Mouse (Mus musculus): ENCODE results near the gene B3gat1. TPM values are rescaled to one million over a fixed set of nuclear protein-coding genes. Genes with fewer than 3 reads are reported as not detected.

B3gat1 gene
- total RNA-seq (2015): not detected in 2 replicates
- total RNA-seq (2017): not detected in 2 replicates

DNA sequence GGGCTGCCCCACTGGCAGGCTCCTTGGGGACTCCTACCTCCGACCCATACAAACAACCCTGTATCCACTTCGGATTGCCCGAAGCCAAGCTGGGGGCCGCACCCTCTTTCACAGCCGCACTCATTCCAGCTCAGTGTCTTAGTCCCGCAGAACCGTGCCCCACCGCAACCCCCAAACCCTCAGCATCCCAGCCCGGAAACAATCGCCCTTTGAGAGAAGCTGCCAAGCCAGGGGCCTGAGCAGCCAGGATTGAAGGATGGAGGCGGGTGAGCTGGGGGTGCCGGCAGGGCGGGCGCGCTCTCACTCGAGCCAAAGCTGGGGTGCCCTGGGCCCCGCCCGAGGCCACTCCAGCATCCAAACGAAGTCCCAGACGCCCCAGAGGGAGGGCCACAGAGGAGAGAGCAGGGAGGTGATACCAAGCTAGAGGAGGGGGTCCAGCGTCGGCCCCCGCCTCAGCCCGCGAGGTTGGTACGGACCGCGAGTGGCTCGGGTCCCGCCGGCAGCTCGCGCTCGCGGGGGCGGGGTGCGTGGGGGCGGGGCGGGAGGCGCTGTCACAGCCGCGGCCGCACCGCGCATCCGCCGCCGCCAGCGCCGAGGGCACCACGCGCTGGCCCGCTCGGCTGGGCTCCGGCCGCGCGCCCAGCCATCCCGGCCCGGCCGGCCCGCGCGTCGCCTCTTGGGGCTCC lies at the start of gene B3gat1:
Gene B3gat1 (plus strand): TSS at position 523 of the 686 bp plus-strand sequence.
- ATAC-seq (replicated peaks; ENCODE audit: poor library complexity): 0 out of 2 replicates have a peak, but pooled peaks have one; percentile 31

DNA sequence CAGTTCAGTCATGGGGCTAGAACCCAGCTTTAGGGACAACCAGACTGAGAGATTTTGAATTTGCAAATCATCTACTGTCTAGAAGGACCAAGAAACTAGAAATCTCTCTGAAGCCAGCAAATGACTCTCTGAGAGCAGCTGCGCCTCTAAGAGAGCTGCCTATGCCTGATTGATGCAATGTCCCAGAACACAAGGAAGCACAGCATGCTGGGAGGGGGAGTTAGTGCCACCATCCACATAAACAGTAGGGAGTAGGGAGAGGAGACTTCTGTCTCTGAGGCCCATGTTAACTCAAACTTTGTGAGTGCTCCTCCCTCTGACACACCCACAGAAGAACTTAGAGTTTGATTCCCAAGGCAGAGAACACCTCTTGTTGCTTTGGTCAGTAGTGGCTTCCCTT lies 44.4 kb upstream of the B3gat1 start:
- ATAC-seq (replicated peaks; ENCODE audit: poor library complexity): no peak

DNA sequence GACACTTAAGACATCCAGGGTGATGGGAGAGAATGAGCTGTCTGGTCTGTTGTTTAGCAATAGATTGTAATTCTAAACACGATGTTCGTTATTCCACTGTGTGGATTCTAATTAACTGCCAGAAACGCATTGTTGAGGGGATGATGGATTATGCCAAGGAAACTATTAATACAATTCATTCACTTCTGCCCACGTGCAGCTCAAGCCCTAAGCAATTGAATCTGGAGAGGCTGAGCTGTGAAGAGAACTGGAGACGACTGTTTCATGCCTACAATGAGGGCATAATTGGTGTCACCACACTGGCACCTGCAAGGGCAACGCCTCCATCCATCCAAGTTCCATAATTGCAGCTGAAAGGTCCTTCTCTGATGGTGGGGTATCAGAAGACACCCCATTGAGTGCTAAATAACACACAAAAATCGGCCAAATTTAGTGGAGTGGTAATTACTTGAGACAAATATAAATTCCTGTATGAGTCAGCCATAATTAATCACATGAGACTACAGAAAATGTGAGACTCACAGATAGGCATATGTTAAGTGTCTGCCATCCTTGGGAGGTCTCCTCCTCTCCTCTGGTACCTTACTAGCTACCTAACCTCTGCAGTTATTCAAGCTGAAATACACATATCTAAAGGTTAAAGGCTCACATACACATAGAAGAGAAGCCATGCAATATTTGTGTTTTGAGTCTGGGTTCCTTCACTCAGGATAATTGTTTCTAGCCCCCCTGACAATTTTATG lies 43.4 kb upstream of the B3gat1 start:
- no peak for ATAC-seq (replicated peaks; ENCODE audit: poor library complexity)

DNA sequence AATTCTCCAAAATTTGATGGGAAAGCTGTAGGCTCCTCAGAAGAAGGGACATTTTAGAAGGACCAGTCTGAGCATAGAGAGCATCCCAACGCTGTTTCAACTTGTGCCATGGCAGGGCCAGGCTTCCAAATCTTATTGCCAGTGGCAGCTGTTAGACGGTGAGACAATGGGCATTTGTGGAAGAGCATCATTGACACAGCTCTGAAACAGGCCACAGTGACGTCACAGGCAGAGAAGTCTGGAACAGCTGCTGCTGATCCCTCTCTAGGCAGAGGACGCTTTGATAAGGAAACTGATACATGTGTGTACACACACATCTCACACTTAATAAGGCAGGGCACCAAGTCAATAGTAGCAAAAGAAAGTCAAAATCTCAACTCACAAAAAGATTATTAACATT lies 40.9 kb upstream of the B3gat1 start:
- ATAC-seq (replicated peaks; ENCODE audit: poor library complexity): no peak

DNA sequence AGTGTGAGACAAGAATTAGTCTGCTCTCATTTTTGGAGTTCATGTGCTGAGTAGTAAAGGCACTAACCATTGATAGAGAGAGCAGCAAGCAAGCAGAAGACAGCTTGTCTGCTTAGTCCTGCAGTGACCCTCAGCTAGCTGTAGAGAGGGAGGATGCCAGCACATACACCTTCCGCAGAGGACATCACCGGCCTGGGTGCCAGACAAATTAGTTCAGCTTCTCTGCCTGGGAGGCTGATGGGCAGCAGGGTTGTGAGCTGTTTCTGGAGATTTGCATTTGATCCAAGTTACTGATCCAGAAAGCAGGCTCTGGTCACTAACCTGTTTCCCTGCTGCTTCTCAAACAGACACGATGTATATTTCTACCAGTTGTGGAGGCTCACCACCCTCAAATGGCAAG lies 38.9 kb upstream of the B3gat1 start:
- ATAC-seq (replicated peaks; ENCODE audit: poor library complexity): no peak

DNA sequence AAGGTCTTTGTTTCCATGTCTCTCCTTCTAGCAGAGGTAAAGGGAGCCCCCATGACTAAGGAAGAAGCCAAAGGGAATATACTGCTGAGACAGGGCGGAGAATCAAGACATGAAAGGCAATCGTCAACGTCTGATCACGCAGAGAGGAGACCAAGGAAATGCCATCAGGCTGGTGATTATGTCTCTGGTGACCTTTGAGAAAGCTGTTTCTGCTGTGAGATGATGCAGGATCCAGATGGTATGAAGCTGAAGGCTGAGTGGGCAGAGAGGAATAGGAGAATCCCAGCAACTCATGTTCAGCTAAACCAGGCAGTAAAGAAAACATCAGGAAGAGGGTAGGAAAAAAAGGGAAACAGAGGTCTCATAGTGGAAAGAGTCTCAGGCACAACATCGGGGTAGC lies 38.4 kb upstream of the B3gat1 start:
- no peak for ATAC-seq (replicated peaks; ENCODE audit: poor library complexity)

DNA sequence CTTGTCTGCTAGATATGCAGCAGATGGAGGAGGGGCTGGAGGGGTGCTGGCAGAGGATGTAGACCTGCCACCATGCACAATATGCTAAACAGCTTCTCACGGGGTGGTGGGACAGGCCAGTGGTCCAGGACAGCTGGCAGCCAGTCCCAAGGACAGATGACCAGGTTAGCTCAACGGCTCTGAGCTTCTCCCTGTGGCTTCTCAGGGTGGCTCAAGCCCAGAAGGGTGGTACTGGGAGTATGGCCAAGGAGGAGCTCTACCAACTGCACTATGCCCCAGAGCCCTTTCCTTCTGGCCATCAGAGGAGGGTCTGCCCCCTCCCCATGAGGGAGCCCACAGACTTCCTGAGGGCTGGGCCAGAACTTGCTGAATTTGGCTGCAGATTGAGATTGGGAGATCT lies 35.2 kb upstream of the B3gat1 start:
- ATAC-seq (replicated peaks; ENCODE audit: poor library complexity): no peak

DNA sequence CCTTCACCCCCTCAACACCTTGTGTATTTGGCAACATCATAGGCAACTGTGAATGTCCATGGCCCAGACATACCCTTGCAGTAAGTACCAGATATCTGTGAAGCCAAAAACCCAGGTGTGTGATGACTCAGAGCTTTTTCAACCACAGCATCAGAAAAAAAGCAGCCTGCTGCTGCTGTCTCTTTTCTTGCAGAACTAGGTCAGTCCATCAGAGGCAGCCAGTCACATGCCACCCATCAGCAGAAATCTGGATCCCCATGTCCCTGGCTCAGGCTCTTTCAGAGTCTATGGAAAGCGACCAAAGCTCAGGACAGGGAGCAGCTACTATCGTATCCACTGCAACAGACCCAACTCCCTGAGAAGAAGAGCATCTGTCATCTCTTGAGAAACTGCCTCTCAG lies 33.2 kb upstream of the B3gat1 start:
- ATAC-seq (replicated peaks; ENCODE audit: poor library complexity): no peak

DNA sequence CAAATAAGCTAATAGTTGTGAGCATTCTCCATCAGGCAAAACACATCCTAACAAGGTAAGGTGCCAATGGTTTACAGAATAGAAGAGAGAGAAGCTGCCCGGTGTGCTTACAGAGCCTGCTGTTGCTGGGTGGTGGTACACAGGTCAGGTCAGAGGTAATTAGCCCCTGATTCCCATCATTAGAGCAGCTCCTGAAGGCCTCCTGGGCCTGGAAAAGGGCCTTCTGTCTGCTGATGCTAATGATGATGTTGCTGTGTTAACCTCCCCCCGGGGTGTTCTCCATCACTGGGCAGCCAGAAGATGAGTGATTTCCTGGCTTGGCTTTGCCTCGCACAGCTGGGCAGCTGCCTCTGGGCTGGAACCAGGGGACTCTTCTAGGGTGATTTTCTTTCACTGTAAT lies 15.1 kb upstream of the B3gat1 start:
- no peak for ATAC-seq (replicated peaks; ENCODE audit: poor library complexity)

DNA sequence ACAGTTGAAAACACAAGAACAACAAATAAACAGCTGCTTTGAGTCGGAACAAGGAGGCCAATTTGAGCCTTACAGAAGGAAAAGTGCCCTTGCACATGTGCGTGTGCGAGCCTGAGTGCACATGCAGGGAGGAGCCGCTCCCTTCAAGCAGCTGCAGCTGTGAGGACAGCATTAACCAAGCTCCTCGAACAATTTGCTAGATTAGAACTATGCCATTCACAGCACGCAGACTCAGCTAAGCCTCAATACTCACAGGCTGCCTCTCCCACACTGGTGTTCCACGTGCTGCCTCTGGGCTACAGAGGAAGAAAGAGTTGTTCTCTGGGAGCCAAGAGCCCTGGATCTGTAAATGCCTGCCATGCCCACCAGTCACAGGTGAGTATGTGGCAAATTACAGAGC lies 11.8 kb upstream of the B3gat1 start:
- no peak for ATAC-seq (replicated peaks; ENCODE audit: poor library complexity)

DNA sequence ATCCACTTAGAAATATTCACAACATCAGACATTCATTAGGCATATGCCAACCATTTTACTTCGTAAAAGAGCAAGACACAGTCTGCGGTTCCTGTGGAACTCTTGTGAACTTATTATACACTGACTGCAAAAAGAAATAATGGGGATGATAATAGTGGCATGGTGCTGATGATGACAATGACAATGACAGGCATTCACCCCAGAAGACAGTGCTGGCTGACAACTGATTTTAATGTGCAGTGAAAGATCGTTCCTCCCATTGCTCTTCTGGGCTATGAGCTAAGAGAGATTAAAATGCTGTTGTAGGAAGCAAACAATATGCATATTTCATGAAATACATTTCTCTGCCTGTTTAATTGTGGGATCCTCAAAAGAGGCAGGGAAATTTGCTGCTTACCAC lies 7.8 kb upstream of the B3gat1 start:
- ATAC-seq (replicated peaks; ENCODE audit: poor library complexity): no peak

DNA sequence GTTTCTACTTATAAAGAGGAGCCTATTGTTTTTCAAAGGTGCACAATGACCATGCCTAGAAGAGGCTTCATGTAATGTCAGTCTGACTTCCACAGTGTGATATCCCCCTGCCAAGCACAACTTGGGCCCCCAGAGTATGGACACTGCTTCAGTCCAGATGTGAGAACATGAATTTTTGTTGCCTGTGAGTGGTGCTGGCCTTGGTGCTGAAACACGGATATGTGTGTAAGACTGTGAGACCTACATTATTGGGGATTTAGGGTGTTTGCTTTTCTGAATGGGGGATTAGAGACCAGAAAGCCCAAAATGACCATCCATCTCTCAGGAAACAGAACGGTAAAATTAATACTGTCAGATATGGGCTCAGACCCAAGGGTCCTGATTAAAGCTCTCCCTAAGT lies 6.1 kb upstream of the B3gat1 start:
- no peak for ATAC-seq (replicated peaks; ENCODE audit: poor library complexity)

DNA sequence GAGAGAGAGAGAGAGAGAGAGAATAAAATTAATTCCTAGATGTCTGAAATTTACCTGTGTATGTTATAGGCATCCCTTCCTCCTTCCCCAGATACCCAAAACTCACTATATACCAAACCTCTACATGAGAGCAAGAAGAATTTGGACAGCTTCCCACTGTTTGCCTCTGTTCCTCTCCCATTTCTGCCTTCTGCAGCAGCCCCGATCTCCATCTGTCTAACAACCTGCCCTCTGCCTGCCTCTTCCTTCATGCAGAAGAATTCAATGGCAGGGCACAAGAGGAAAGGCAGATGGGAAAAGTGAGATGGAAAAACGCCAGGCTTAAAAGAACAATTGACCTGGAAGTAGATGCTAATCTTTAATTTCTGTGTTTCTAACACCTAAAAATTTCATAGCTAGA lies 5.0 kb upstream of the B3gat1 start:
- no peak for ATAC-seq (replicated peaks; ENCODE audit: poor library complexity)

DNA sequence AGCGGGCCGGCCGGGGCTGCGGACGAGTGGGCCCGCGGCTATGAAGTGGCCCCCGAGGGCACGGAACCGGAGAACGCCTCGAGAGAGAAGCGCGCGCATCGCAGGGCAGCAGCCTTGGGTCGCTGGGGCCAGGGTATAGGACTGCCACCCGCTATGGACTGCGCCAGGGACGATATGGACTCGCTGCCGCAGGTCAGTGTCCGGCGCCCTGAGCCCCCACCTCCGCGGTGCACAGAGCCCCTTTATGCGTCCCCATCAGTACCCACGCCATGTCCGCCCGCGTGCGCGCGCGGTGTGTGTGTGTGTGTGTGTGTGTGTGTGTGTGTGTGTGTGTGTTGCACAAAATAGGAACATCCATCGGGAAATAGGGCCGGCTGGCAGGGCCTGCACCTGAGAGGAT lies 458 bp downstream of the B3gat1 start:
- ATAC-seq (replicated peaks; ENCODE audit: poor library complexity): no peak

DNA sequence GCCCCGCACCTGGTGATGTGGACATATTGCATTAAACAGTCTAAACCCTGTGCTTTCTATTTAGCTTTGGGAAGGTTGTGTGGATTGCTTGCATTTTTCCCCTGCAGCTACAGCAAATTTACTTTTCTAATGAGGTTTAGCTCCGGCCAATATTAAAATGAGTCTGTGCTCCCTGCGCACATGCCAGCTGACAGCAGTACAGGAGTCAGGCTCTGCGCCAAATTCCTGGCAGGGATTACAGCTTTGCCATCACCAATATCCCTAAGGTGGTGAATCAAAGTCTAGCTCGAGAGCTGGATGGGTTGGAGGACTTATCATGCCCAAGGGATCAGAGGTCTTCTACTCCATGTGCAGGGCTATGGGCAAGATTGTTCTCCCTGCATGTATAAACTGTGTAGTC lies 3.6 kb downstream of the B3gat1 start:
- no peak for ATAC-seq (replicated peaks; ENCODE audit: poor library complexity)

DNA sequence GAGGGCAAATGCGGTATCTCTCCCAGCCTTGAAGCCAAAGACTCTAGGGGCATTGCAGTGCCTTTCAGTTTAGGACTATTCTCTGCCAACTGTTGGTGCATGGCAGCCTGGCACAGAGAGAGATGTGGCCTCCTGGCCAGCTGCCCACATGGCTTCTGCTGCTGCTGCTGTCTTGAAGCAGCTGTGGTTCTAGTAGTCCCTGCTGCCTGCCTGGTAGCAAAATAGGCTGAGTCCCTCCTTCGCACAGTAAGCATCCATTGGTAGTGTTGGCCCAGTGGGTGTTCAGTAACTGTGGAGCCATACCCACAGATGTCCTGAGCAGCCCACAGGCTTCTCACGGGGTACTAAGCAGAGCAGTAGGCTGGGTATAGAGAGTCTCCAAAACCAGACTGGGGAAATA lies 9.3 kb downstream of the B3gat1 start:
- no peak for ATAC-seq (replicated peaks; ENCODE audit: poor library complexity)

DNA sequence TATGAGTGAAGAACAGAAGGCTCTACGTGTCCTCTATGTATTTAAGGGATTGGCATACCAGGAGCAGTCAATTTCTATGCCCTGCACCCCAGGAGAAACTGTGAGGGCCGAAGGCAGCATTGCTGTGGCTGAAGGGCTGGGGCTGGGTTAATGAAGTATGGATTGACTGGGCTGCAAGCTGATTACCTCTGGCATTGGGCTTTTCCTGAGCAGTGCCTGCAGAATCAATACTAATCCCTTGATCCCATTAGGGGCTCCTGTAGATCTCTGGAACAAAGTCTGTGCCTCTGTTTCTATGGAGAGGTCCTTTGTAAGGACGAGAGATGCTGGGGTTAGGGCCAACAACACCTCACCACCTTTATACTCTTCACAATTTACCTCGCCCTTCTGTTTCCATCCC lies 13.6 kb downstream of the B3gat1 start:
- no peak for ATAC-seq (replicated peaks; ENCODE audit: poor library complexity)

DNA sequence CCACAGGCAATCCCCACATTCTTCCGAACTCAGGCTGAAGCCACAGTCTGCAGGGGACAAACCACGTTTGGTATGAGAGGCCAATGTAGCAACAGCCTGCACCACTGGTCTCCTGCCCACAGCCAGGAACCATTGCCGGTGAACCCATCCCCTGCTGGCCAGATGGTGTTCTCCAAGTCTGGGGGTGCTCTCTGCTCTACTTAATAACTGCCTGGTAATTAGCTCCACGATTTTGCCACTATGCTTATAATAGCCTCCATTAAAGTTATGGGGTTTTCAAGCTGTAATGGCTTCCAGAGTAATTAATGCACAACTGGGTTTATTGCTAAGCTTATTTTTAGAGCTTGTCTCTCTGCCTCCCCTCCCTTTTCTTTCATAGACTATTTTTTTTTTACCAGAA lies 15.4 kb downstream of the B3gat1 start:
- no peak for ATAC-seq (replicated peaks; ENCODE audit: poor library complexity)

DNA sequence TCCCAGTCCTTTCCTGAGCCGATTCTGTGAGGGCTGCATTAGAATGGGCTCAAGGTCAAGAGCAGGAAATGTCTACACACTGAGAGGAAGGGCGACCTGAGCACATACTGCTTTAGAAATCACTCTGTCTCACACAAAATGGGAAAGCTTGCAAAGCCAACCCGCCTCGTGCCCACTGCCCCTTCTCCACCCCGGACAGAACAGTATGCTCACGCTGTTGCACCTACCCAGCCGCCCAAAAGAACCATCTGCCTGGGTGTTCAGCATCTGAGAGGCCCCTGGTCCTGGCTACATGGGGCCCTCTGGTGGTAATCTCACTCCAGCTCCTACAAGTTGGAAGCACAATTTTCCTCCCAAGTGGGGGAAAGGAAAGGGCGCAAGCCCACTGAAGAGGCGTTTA lies 26.6 kb downstream of the B3gat1 start:
- no peak for ATAC-seq (replicated peaks; ENCODE audit: poor library complexity)

DNA sequence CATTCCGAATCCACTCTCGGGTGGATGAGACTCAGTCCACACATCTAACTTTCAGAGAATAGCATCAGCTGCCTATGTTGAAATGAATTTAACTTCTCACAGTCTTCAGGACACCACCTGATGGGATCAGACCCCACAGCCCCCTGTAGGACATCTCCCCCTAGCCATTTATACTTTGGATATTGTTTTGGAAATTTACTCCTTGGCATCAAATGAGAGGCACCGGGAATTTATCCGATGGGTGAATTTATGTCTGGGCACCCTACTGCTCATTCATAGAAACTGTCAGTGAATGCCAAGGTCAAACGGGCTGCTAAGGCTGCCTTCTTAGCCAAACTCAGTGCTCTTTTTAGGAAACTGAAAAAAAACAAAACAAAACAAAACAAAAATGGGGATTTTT lies 27.0 kb downstream of the B3gat1 start:
- no peak for ATAC-seq (replicated peaks; ENCODE audit: poor library complexity)

DNA sequence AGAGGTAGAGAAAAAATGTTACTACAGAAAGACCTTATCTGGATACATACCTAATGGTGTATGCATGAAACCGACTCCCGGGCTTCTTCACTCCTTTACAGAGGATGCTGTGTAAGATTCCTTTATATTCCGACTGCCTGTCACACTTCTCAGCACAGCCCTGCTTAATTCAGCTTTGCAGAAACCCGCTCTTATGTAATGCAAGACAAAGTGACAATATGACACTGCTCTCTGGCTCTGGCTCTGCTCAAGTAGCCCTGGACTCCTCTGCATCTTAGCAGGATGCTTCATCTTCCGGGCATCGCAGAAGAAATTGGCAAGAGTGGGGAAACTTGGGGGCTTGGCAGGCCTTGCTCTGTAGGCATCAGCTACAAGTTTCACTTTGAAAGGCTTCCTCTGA lies 28.9 kb downstream of the B3gat1 start:
- ATAC-seq (replicated peaks; ENCODE audit: poor library complexity): no peak

DNA sequence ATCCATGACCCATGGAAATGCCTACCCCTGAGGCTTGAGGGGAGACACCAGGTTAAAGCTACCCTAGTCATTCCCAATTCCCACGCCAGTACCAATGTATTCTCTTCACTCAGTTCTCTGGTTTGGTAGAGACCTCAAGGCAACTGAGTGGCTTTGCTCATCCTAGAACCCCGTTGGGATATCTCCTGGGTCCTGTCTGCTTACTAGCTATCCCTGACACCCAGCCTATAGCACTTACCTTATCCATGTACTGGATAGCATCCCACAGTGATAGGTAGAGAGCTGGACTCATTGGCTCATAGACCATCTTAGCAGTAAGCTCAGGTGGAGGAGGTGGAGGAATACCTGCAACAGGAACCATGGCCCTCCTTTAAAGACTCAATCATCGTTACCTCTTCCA lies 34.7 kb downstream of the B3gat1 start:
- no peak for ATAC-seq (replicated peaks; ENCODE audit: poor library complexity)

DNA sequence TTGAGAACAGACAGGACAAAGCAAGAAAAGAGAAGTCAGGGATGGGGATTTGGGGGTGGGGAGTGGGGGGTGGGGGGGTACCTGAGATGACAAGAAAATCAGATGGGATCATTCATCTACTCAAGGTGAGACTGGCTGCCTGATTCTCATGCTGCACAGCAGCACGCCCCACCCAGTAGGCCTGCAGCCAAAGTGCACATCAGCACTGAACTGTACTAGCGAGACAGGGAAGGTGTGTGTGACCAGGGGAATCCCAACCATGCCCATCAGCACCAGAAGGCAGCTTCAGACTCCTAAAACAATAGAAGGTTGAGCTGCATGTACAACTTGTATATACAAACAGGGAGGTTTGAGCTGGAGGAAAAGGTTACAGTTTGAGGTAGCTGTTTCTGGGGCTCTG lies 42.2 kb downstream of the B3gat1 start:
- ATAC-seq (replicated peaks; ENCODE audit: poor library complexity): no peak
